Mouse (Mus musculus): ENCODE data around the gene Tcf12.

Tcf12 gene

GRCm38 (mm10) chr9:71915871-71916661 lies 195.6 kb downstream of the Tcf12 start:
- no peak for DNase-seq (ENCODE audit: extremely low spot score)

GRCm38 (mm10) chr9:71906522-71906921 lies 205.1 kb downstream of the Tcf12 start:
- DNase-seq (ENCODE audit: extremely low spot score), result no peak

GRCm38 (mm10) chr9:71898852-71899251 lies 212.8 kb downstream of the Tcf12 start:
- DNase-seq (ENCODE audit: extremely low spot score), result peak; percentile 28

GRCm38 (mm10) chr9:71897399-71897798 lies 214.3 kb downstream of the Tcf12 start:
- peak; percentile 63 for DNase-seq (ENCODE audit: extremely low spot score)

- DNase-seq (ENCODE audit: extremely low spot score), result peak; percentile 74
These were observed 215.5 kb downstream of the Tcf12 start for GRCm38 (mm10) chr9:71895931-71896724.

- peak; percentile 56 for DNase-seq (ENCODE audit: extremely low spot score)
These were observed 216.4 kb downstream of the Tcf12 start for GRCm38 (mm10) chr9:71895291-71895690.

- DNase-seq (ENCODE audit: extremely low spot score), result peak; percentile 20
These were observed 216.8 kb downstream of the Tcf12 start for GRCm38 (mm10) chr9:71894943-71895286.

GRCm38 (mm10) chr9:71894246-71894942 lies 217.3 kb downstream of the Tcf12 start:
- peak; percentile 33 for DNase-seq (ENCODE audit: extremely low spot score)

- peak; percentile 61 for DNase-seq (ENCODE audit: extremely low spot score)
These were observed 223.2 kb downstream of the Tcf12 start for GRCm38 (mm10) chr9:71888450-71888849.

- peak; percentile 63 for DNase-seq (ENCODE audit: extremely low spot score)
These were observed 231.0 kb downstream of the Tcf12 start for GRCm38 (mm10) chr9:71880629-71881028.

GRCm38 (mm10) chr9:71879972-71880371 lies 231.7 kb downstream of the Tcf12 start:
- peak; percentile 41 for DNase-seq (ENCODE audit: extremely low spot score)

- no peak for DNase-seq (ENCODE audit: extremely low spot score)
These were observed 232.3 kb downstream of the Tcf12 start for GRCm38 (mm10) chr9:71879415-71879814.

GRCm38 (mm10) chr9:71877867-71878266 lies 233.8 kb downstream of the Tcf12 start:
- DNase-seq (ENCODE audit: extremely low spot score), result no peak

- DNase-seq (ENCODE audit: extremely low spot score), result no peak
These were observed 236.9 kb downstream of the Tcf12 start for GRCm38 (mm10) chr9:71874761-71875160.

- no peak for DNase-seq (ENCODE audit: extremely low spot score)
These were observed 237.6 kb downstream of the Tcf12 start for GRCm38 (mm10) chr9:71874035-71874572.

GRCm38 (mm10) chr9:71863338-71863737 lies 248.3 kb downstream of the Tcf12 start:
- DNase-seq (ENCODE audit: extremely low spot score), result no peak

GRCm38 (mm10) chr9:71861629-71862028 lies 250.0 kb downstream of the Tcf12 start:
- DNase-seq (ENCODE audit: extremely low spot score), result no peak

- DNase-seq (ENCODE audit: extremely low spot score), result no peak
These were observed 253.7 kb downstream of the Tcf12 start for GRCm38 (mm10) chr9:71857926-71858325.

- DNase-seq (ENCODE audit: extremely low spot score), result no peak
These were observed 257.8 kb downstream of the Tcf12 start for GRCm38 (mm10) chr9:71853904-71854303.

GRCm38 (mm10) chr9:71850283-71850682 lies 261.4 kb downstream of the Tcf12 start:
- DNase-seq (ENCODE audit: extremely low spot score), result no peak

GRCm38 (mm10) chr9:71848392-71848791 lies 263.3 kb downstream of the Tcf12 start:
- DNase-seq (ENCODE audit: extremely low spot score), result no peak

GRCm38 (mm10) chr9:71847921-71848320 lies 263.8 kb downstream of the Tcf12 start:
- no peak for DNase-seq (ENCODE audit: extremely low spot score)
